Mouse (Mus musculus): ENCODE measurements around the gene Rpl22.

- TF ChIP-seq CTCF (IDR thresholded peaks at IDR 0.05; ENCODE audit: insufficient read depth, low read depth, low read length), result no peak
- TF ChIP-seq POLR2A (IDR thresholded peaks at IDR 0.05; ENCODE audit: insufficient read depth, low read depth, low read length), result no peak
Measured at GRCm38 (mm10) chr4:152282721-152283120, 42.8 kb upstream of the Rpl22 start.
